18 mouse cellular contexts compared by ENCODE assay signal in genomic region chr13:57778524-57778923, GRCm38 (mm10).
"Had no signal": no experiment of that assay in that cellular context is flagged by ENCODE, and none has a peak within 500 bp of the region (broad histone marks: within the 10 kb centered on the region; RNA-seq: fewer than 3 reads in every experiment).

No protein-coding gene starts in this region.

- ATAC-seq: hindbrain, embryonic 16.5 days; inflammation-experienced regulatory T-cells, adult 6 months; intestine, embryonic 15.5 days; intestine, postnatal 0 days had no signal

- H3K27me3 ChIP-seq: heart, embryonic 12.5 days; intestine, embryonic 15.5 days; limb, embryonic 12.5 days had no signal

- DNase-seq: gastrocnemius, adult 2 months; gastrocnemius, postnatal 10 days; gastrocnemius, postnatal 25 days; heart, adult 18-20 months; kidney, adult 18-20 months; liver had no signal

- H3K4me3 ChIP-seq: gastrocnemius, adult 2 months; heart, embryonic 10.5 days; heart, embryonic 12.5 days; hindbrain, embryonic 10.5 days; intestine, embryonic 15.5 days; layer of hippocampus, adult 2 months; left cerebral cortex, adult 2 months; limb, embryonic 10.5 days; limb, embryonic 12.5 days had no signal

- H3K4me1 ChIP-seq: heart, embryonic 10.5 days; heart, embryonic 12.5 days; intestine, embryonic 15.5 days had no signal

- H3K9ac ChIP-seq: heart, embryonic 12.5 days; hindbrain, embryonic 14.5 days; intestine, embryonic 15.5 days; limb, embryonic 12.5 days had no signal

- H3K9me3 ChIP-seq: intestine, embryonic 15.5 days had no signal

- H3K27ac ChIP-seq: gastrocnemius, adult 2 months; heart, embryonic 10.5 days; hindbrain, embryonic 10.5 days; intestine, embryonic 15.5 days; layer of hippocampus, adult 2 months; left cerebral cortex, adult 2 months; limb, embryonic 10.5 days; limb, embryonic 12.5 days had no signal

- H3K36me3 ChIP-seq: heart, embryonic 10.5 days; heart, embryonic 12.5 days; hindbrain, embryonic 10.5 days; intestine, embryonic 15.5 days; limb, embryonic 10.5 days; limb, embryonic 12.5 days had no signal

- H3K4me2 ChIP-seq: heart, embryonic 12.5 days; hindbrain, embryonic 14.5 days; intestine, embryonic 15.5 days; limb, embryonic 12.5 days had no signal
